Mouse (Mus musculus) megakaryocyte, adult 5-6 weeks (primary cell): ENCODE results near the gene Ppard. TPM values are rescaled to one million over a fixed set of nuclear protein-coding genes. Genes with fewer than 3 reads are reported as not detected.

Experiments
- ATAC-seq: 2 replicates; pipeline ENCODE4 v1.8.0; 2016; ENCODE audit warnings: mild to moderate bottlenecking, inconsistent platforms; ENCODE audit not compliant: poor library complexity, severe bottlenecking
- total RNA-seq, 2 experiments: library from RNA; stranded (forward) in 1 of 2; stranded (reverse) in 1 of 2; fragments of 153-499, 151-499 nt in 1 of 2; fragments of 221-1000, 200-1000 nt in 1 of 2; gene quantifications; 2 replicates each; pipeline versions ENCODE4 v1.2.3 to v1.2.4; 2015 to 2017

Ppard gene
- total RNA-seq, 2 experiments from 2014 or later: 4.4 to 19.6 TPM

GRCm38 (mm10) chr17:28223561-28224391 is 8.7 kb upstream of the Ppard start:
- peak; percentile 87 for ATAC-seq

- ATAC-seq: no peak
Observed at GRCm38 (mm10) chr17:28224615-28225014, 7.9 kb upstream of the Ppard start.

- peak; percentile 78 for ATAC-seq
Observed at GRCm38 (mm10) chr17:28226014-28226413, 6.5 kb upstream of the Ppard start.

GRCm38 (mm10) chr17:28230486-28230885 is 2.0 kb upstream of the Ppard start:
- ATAC-seq: no peak

- no peak for ATAC-seq
Observed at GRCm38 (mm10) chr17:28231026-28231736, 1.3 kb upstream of the Ppard start.

GRCm38 (mm10) chr17:28233091-28233731 is 711 bp downstream of the Ppard start:
- peak; percentile 55 for ATAC-seq

GRCm38 (mm10) chr17:28234641-28235040 is 2.1 kb downstream of the Ppard start:
- no peak for ATAC-seq

GRCm38 (mm10) chr17:28235982-28236635 is 3.6 kb downstream of the Ppard start:
- no peak for ATAC-seq

GRCm38 (mm10) chr17:28236636-28237015 is 4.1 kb downstream of the Ppard start:
- ATAC-seq: no peak

- ATAC-seq: peak; percentile 27; the same call in 1 of the 2 replicates
Observed at GRCm38 (mm10) chr17:28237362-28237761, 4.9 kb downstream of the Ppard start.

- no peak for ATAC-seq
Observed at GRCm38 (mm10) chr17:28237874-28238273, 5.4 kb downstream of the Ppard start.

GRCm38 (mm10) chr17:28240846-28241245 is 8.3 kb downstream of the Ppard start:
- no peak for ATAC-seq

- ATAC-seq: no peak
Observed at GRCm38 (mm10) chr17:28242296-28242695, 9.8 kb downstream of the Ppard start.

- no peak for ATAC-seq
Observed at GRCm38 (mm10) chr17:28244214-28244613, 11.7 kb downstream of the Ppard start.

GRCm38 (mm10) chr17:28244714-28245113 is 12.2 kb downstream of the Ppard start:
- ATAC-seq: no peak

- peak; percentile 61 for ATAC-seq
Observed at GRCm38 (mm10) chr17:28246640-28247039, 14.1 kb downstream of the Ppard start.

- ATAC-seq: peak; percentile 85
Observed at GRCm38 (mm10) chr17:28247613-28248012, 15.1 kb downstream of the Ppard start.

- ATAC-seq: no peak
Observed at GRCm38 (mm10) chr17:28249062-28249461, 16.6 kb downstream of the Ppard start.

GRCm38 (mm10) chr17:28251579-28252280 is 19.2 kb downstream of the Ppard start:
- 0 out of 2 replicates have a peak, but pooled peaks have one; percentile 13 for ATAC-seq

GRCm38 (mm10) chr17:28252281-28252648 is 19.8 kb downstream of the Ppard start:
- no peak for ATAC-seq
